Mouse (Mus musculus) skeletal muscle tissue, postnatal 0 days (tissue): Measurements from ENCODE around the gene Tmsb15b1. TPM values are rescaled to one million over a fixed set of nuclear protein-coding genes. Genes with fewer than 3 reads are reported as not detected.

Experiments used
- polyA plus RNA-seq: library from polyadenylated mRNA; unstranded; fragments of >200 nt; fragmentation: Nextera tagmentation; extraction: Ambion mirVana; gene quantifications from 2 replicates; pipeline ENCODE4 v1.2.1, GENCODE M21; 2015

Tmsb15b1 gene
- 9.7 and 12.0 TPM in 2 replicates for polyA plus RNA-seq

DNA sequence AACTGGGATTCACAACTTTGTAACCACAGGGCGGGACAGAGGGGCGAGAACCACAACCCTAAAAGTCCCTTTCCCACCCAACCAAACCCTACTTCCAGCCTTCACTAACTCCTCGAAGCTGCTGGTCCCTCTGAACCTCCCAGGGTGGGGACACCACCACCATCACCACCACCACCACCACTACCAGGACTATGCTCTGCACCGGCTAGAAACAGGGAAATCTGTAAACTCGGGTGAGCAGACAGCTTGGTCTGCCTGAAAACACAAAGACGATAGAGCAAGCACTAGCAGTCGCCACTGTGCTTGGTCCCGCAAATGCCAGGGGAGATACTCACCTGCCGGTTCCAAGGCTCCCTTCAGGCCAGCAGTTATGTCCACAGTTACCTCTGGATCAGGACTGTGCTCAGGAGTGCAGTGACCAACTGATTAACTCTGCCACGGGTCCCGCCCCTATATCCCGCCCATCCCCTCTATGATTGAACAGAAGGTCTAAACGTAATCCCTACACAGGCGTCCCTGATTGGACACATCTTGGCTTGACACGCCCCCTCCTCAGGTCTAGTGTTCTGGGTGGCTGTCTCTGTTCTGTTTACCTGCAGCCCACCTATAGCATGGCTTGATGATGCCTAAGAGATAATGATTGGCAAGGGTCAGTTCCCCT lies at the start of gene Tmsb15b1, which contains the start of gene Tmsb15l:
Gene Tmsb15b1, minus strand, starts transcription at position 451 of the 661 bp plus-strand sequence.
Gene Tmsb15l, minus strand, starts transcription at position 446 of the 661 bp plus-strand sequence.

DNA sequence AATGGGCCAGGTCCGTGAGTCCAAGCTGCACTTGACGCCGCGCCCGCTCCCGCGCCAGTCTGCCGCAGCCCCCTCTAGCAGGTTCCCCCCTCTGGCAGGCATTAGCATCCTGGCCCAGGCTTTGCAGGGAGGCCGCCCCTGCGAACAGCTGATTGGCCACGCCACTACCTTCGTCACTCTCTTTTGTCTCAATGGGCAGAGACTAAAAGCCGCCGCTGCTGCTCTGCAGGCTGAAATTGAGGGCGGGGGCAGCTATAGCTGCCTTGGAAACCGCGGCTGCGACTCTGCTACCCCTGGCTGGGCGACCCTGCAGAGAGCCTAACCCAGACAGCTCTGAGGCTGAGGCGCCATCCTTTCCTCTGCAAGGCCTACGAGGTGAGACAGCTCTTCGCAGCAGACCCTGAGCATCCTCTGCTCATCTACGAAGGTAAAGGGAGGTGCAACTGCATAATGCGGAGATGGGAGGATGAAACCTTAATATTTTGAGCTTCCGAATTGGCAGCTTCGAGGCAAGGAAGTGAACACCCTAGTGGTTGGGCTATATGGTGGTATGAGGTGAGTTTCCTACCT lies 16.4 kb upstream of the Tmsb15b1 start, which contains the start of gene Zcchc18:
Gene Zcchc18, plus strand, starts transcription at position 178 of the 570 bp plus-strand sequence.

DNA sequence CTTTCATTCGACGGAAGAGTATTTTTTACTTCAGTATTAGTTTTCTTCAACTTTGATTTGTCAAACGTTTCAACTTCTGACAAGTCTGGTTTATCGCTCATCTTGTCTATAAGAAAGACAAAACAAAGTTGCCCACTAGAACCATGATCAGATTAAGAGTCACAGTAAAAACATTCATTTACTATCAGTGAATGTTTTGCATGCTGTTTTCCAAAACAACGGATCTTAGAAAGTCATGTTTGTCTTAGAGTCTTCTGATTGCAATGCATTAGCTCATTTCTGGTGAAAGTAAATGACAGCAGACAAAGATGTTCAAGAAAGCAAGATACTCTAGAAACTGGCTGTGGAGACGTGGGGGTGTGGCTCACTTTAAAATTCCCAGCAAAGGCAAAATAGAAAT lies 1.3 kb downstream of the Tmsb15b1 start, which contains the start of gene Tmsb15b2:
Gene Tmsb15b2, minus strand, starts transcription at position 101 of the 400 bp plus-strand sequence.

DNA sequence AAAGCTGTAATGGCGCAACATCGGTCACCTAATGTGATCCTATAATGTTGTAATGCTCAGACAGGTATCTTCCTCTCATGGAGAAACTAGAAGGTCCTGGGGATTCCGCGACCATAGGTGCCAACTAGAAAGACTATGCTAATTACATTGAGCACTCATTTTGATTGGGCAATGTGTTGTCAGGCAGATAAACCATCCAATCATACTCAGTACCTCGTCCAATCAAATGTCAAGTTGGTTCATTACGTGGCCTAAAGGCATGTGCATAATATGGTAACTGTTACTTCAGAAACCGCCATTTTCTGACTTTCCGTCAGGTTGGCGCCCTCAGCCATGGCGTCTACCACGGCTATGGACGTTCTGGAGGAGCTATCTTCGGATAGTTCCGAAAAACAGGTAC lies 49.6 kb downstream of the Tmsb15b1 start, which contains the start of gene H2bfm:
Gene H2bfm, plus strand, starts transcription at position 295 of the 400 bp plus-strand sequence.

Other genes with a start within 250 kb of the Tmsb15b1 start
- gene Morf4l2, start 233.2 kb downstream of the Tmsb15b1 start, polyA plus RNA-seq = 285 and 354 TPM in 2 replicates
- not detected in 2 replicates for gene Glra4, start 196.7 kb downstream of the Tmsb15b1 start, polyA plus RNA-seq
- 11.9 and 12.6 TPM in 2 replicates for gene Plp1, start 154.2 kb downstream of the Tmsb15b1 start, polyA plus RNA-seq
- 0.45 and 0.74 TPM in 2 replicates for gene Rab9b, start 108.1 kb downstream of the Tmsb15b1 start, polyA plus RNA-seq
- not detected in 2 replicates for gene H2bfm, start 49.5 kb downstream of the Tmsb15b1 start, polyA plus RNA-seq
- gene Tmsb15b2, start 1.4 kb downstream of the Tmsb15b1 start, polyA plus RNA-seq = 12.8 and 13.7 TPM in 2 replicates
- gene Tmsb15l, start within 50 bp of the Tmsb15b1 start, polyA plus RNA-seq = 1.4 and 1.5 TPM in 2 replicates
- 0.33 and 0.34 TPM in 2 replicates for gene Zcchc18, start 16.3 kb upstream of the Tmsb15b1 start, polyA plus RNA-seq
- 4.3 TPM in 2 replicates for gene Slc25a53, start 61.4 kb upstream of the Tmsb15b1 start, polyA plus RNA-seq
- 1.9 and 2.6 TPM in 2 replicates for gene Fam199x, start 72.7 kb upstream of the Tmsb15b1 start, polyA plus RNA-seq
- gene Esx1, start 145.2 kb upstream of the Tmsb15b1 start, polyA plus RNA-seq = not detected in 2 replicates